20 mouse cellular contexts compared by ENCODE assay signal in the genomic region with DNA sequence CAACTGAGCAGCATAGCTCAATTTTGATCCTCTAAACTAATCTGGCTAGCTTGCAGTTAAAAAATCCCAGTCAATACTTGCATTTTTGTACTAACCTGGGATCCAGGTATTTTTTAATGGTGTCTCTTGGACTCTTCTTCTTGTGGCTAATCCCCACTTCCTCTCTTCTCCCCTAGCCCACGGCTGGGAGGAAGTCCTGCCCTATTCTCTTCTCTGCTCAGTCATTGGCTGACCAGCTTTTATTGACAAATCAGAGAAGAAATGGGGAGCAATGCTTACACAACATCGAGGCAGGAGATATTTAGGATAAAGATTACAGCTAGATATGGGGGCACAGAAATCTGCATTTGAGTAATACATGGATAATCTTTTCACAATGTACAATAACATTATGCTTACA. TPM values are rescaled to one million over a fixed set of nuclear protein-coding genes. Genes with fewer than 3 reads are reported as not detected.
DNase-seq lines count a peak whose midpoint lies in the region; ATAC-seq and TF ChIP-seq lines count a peak whose summit lies in the region.
"Had no signal": no experiment of that assay in that cellular context is flagged by ENCODE, and none has a peak within 500 bp of the region (broad histone marks: within the 10 kb centered on the region; RNA-seq: fewer than 3 reads in every experiment).

No protein-coding gene starts in this region.

- H3K4me2 ChIP-seq in myocyte (ENCODE audit: low read depth) = peak overlapping the region; percentile 22
- H3K4me2 ChIP-seq: heart, embryonic 11.5 days; limb, embryonic 13.5 days; lung, embryonic 14.5 days; midbrain, embryonic 11.5 days had no signal

- no peaks in the 10 kb centered on the region for H3K27me3 ChIP-seq in heart, adult 2 months (ENCODE audit: control insufficient read depth, insufficient read depth, low read length)
- H3K27me3 ChIP-seq in G1E (ENCODE audit: insufficient read depth, low read length) (no peaks in the 10 kb centered on the region), myocyte (ENCODE audit: control insufficient read depth, insufficient read depth, insufficient read length) (no peaks in the 10 kb centered on the region)
- H3K27me3 ChIP-seq: limb, embryonic 13.5 days had no signal

- H3K4me1 ChIP-seq in heart, adult 2 months (ENCODE audit: control insufficient read depth, insufficient read depth, low read length) = peaks cover 1% of the 10 kb centered on the region; the same call in 1 of the 2 replicates
- peaks cover 21% of the 10 kb centered on the region for H3K4me1 ChIP-seq in G1E (ENCODE audit: insufficient read depth, low read depth, low read length)

- no peak for TF ChIP-seq EP300 in heart, adult 2 months (IDR thresholded peaks at IDR 0.05; ENCODE audit: insufficient read depth, low read depth, low read length)

- H3K79me2 ChIP-seq in heart, adult 2 months (replicated peaks; ENCODE audit: control insufficient read depth, insufficient read depth, low read length) = no peaks in the 10 kb centered on the region
- no peaks in the 10 kb centered on the region for H3K79me2 ChIP-seq in myocyte (ENCODE audit: control insufficient read depth, insufficient read depth)

- 26% methylated on average over 2 of the region's 2 CpGs for WGBS in heart, adult 2 months

- H3ac ChIP-seq in myocyte (ENCODE audit: control insufficient read depth, insufficient read length) = no peak overlapping the region

- peak; percentile 88 for ATAC-seq in G1E (ENCODE audit: extremely low read depth, insufficient number of reproducible peaks, low FRiP score, poor library complexity, severe bottlenecking)
- ATAC-seq: hindbrain, postnatal 0 days had no signal

- H3K9ac ChIP-seq in heart, adult 2 months (ENCODE audit: low read depth, low read length) = no peak overlapping the region
- H3K9ac ChIP-seq: limb, embryonic 13.5 days; lung, embryonic 14.5 days had no signal

- DNase-seq in heart, adult 11 months = peak; percentile 76
- DNase-seq in heart, adult 2 months = no peak
- DNase-seq in G1E (ENCODE audit: low spot score) = peak; percentile 86
- peak; percentile 42 for DNase-seq in induced T-regulatory cell, adult 2 months (ENCODE audit: low read depth)
- DNase-seq in urinary bladder, postnatal 10 days (ENCODE audit: low spot score) = no peak
- DNase-seq in retina, embryonic 14.5 days (ENCODE audit: low spot score) = no peak
- DNase-seq in MN1 (ENCODE audit: low spot score) = no peak
- DNase-seq: adrenal gland, postnatal 25 days; cerebellum, adult 8-10 months; gastrocnemius, postnatal 10 days; lung, embryonic 14.5 days; right cerebral cortex, adult 18-20 months; thymus, postnatal 25 days had no signal

- H3K27ac ChIP-seq in heart, adult 2 months = no peak overlapping the region
- H3K27ac ChIP-seq: hindbrain, postnatal 0 days; kidney, postnatal 0 days; left cerebral cortex, adult 2 months; limb, embryonic 13.5 days had no signal

- no peak for TF ChIP-seq CTCF in heart, adult 2 months (IDR thresholded peaks at IDR 0.05)
- no peak for TF ChIP-seq CTCF in G1E (IDR thresholded peaks at IDR 0.05; ENCODE audit: low read depth, low read length)

- intact Hi-C loops in heart, adult 2 months (cut with DNase I) = no loop called here

- H3K36me3 ChIP-seq in heart, adult 2 months (ENCODE audit: control insufficient read depth, insufficient read depth, low read length) = no peaks in the 10 kb centered on the region
- H3K36me3 ChIP-seq in G1E (replicated peaks) = peaks cover 19% of the 10 kb centered on the region
- H3K36me3 ChIP-seq in myocyte (ENCODE audit: control insufficient read depth, insufficient read depth) = no peaks in the 10 kb centered on the region
- H3K36me3 ChIP-seq: limb, embryonic 13.5 days had no signal

- TF ChIP-seq POLR2A in heart, adult 2 months (IDR thresholded peaks at IDR 0.05; ENCODE audit: insufficient read depth, low read depth, low read length) = no peak
- no peak for TF ChIP-seq POLR2A in myocyte (IDR thresholded peaks at IDR 0.05; ENCODE audit: insufficient read length, low read depth)

- H3K9me3 ChIP-seq in G1E (replicated peaks) = no peaks in the 10 kb centered on the region
- H3K9me3 ChIP-seq: limb, embryonic 13.5 days had no signal

- no peak overlapping the region for H3K4me3 ChIP-seq in heart, adult 2 months
- H3K4me3 ChIP-seq in G1E (ENCODE audit: low read depth, low read length) (peak overlapping the region; percentile 55), myocyte (no peak overlapping the region)
- H3K4me3 ChIP-seq: left cerebral cortex, adult 2 months; limb, embryonic 13.5 days had no signal

TF ChIP-seq in myocyte, 11 proteins besides CTCF, POLR2A, EP300 and RAD21:
- TF ChIP-seq MYOG (IDR thresholded peaks at IDR 0.05; ENCODE audit: control insufficient read depth in 1 of 3, insufficient read depth in 1 of 3, insufficient read length in 2 of 3, low read depth in 2 of 3) (no peak), E2F4 (IDR thresholded peaks at IDR 0.05; ENCODE audit: insufficient read depth) (no peak), MYOD1 (IDR thresholded peaks at IDR 0.05; ENCODE audit: control insufficient read depth in 1 of 3, insufficient read length in 2 of 3, low read depth in 2 of 3) (no peak), TCF3 (IDR thresholded peaks at IDR 0.05; ENCODE audit: insufficient read length, low read depth) (no peak), SRF (IDR thresholded peaks at IDR 0.05; ENCODE audit: control insufficient read depth, insufficient read length, low read depth) (no peak), REST (IDR thresholded peaks at IDR 0.05; ENCODE audit: insufficient read depth, insufficient read length) (no peak), MAX (IDR thresholded peaks at IDR 0.05; ENCODE audit: low read depth) (no peak), TCF12 (IDR thresholded peaks at IDR 0.05; ENCODE audit: insufficient read depth, poor library complexity, severe bottlenecking) (no peak), POLR2AphosphoS2 (IDR thresholded peaks at IDR 0.05; ENCODE audit: insufficient read length, low read depth) (no peak), USF1 (IDR thresholded peaks at IDR 0.05; ENCODE audit: low read depth) (no peak), CEBPB (IDR thresholded peaks at IDR 0.05; ENCODE audit: insufficient read depth, poor library complexity, severe bottlenecking) (no peak)
TF ChIP-seq in myocyte: peak in this region for 0.

RNA-seq across cellular contexts. Expression of gene Gm49342, which starts 5.4 kb away (rescaled TPM):
- total RNA-seq in heart, adult 2 months (2021) = 10 to 100 TPM; 11.3 to 12.1 TPM
- polyA plus RNA-seq in heart, adult 2 months (2012; rRNA removed) = 13.4 and 23.4 TPM in 2 replicates
- 3.2 TPM in 1 of 2 replicates, not detected in the other for total RNA-seq in G1E (2014; fragmentation: Nextera tagmentation)
- total RNA-seq in G1E (2017) = not detected in 2 replicates
- 1.5 and 2.0 TPM in 2 replicates for polyA plus RNA-seq in G1E (2012)
- 11.9 TPM for polyA plus RNA-seq in myocyte (2012; fragmentation: generic; extraction: Trizol)
- polyA plus RNA-seq: heart, embryonic 11.5 days; hindbrain, postnatal 0 days; kidney, postnatal 0 days; limb, embryonic 13.5 days; lung, embryonic 14.5 days; midbrain, embryonic 11.5 days had no signal

RNA-seq across cellular contexts. Expression of gene Pnp, which starts 8.1 kb away (rescaled TPM):
- total RNA-seq in heart, adult 2 months (2021) = 10 to 100 TPM; 14.4 to 18.1 TPM
- polyA plus RNA-seq in heart, adult 2 months (2012; rRNA removed) = 17.2 and 25.4 TPM in 2 replicates
- total RNA-seq in G1E (2014; fragmentation: Nextera tagmentation) = 70.0 and 88.4 TPM in 2 replicates
- total RNA-seq in G1E (2017) = 110 and 112 TPM in 2 replicates
- polyA plus RNA-seq in G1E (2012) = 1.5 TPM in 2 replicates
- 20.4 TPM for polyA plus RNA-seq in myocyte (2012; fragmentation: generic; extraction: Trizol)

RNA-seq across cellular contexts. Expression of gene Pip4p1, which starts 8.3 kb away (rescaled TPM):
- 10 to 100 TPM; 18.6 to 27.8 TPM for total RNA-seq in heart, adult 2 months (2021)
- polyA plus RNA-seq in heart, adult 2 months (2012; rRNA removed) = 30.5 and 54.4 TPM in 2 replicates
- 23.2 and 45.6 TPM in 2 replicates for total RNA-seq in G1E (2014; fragmentation: Nextera tagmentation)
- 31.1 and 32.7 TPM in 2 replicates for total RNA-seq in G1E (2017)
- polyA plus RNA-seq in G1E (2012) = 99.9 and 126 TPM in 2 replicates
- 71.3 TPM for polyA plus RNA-seq in myocyte (2012; fragmentation: generic; extraction: Trizol)

RNA-seq across cellular contexts. Expression of gene Apex1, which starts 14.2 kb away (rescaled TPM):
- 10 to 100 TPM; 23.2 to 27.4 TPM for total RNA-seq in heart, adult 2 months (2021)
- 18.8 and 31.6 TPM in 2 replicates for polyA plus RNA-seq in heart, adult 2 months (2012; rRNA removed)
- total RNA-seq in G1E (2014; fragmentation: Nextera tagmentation) (133 and 142 TPM in 2 replicates), G1E (2017) (165 and 174 TPM in 2 replicates)
- polyA plus RNA-seq in G1E (2012) (162 and 174 TPM in 2 replicates), myocyte (2012; fragmentation: generic; extraction: Trizol) (113 TPM)

RNA-seq across cellular contexts. Expression of gene Osgep, which starts 14.2 kb away (rescaled TPM):
- 10 to 100 TPM; 67.8 to 70.5 TPM for total RNA-seq in heart, adult 2 months (2021)
- polyA plus RNA-seq in heart, adult 2 months (2012; rRNA removed) = 84.2 and 89.0 TPM in 2 replicates
- total RNA-seq in G1E (2014; fragmentation: Nextera tagmentation) (25.6 and 29.9 TPM in 2 replicates), G1E (2017) (94.9 and 117 TPM in 2 replicates)
- polyA plus RNA-seq in G1E (2012) (29.3 and 42.4 TPM in 2 replicates), myocyte (2012; fragmentation: generic; extraction: Trizol) (81.0 TPM)

Comparison
In these comparisons a context has a peak if more than half of its experiments do, and no peak if none do; other contexts are left out.
1. DNase-seq: peak in heart, adult 11 months (single experiment), G1E (single experiment) and induced T-regulatory cell, adult 2 months (single experiment); none in heart, adult 2 months (0 of 2), urinary bladder, postnatal 10 days (single experiment), retina, embryonic 14.5 days (single experiment) and MN1 (single experiment).